Mouse (Mus musculus): ENCODE results near the gene Coq8b. TPM values are rescaled to one million over a fixed set of nuclear protein-coding genes. Genes with fewer than 3 reads are reported as not detected.
A peak's percentile ranks its signal among the peaks of the same experiment; 100 is the strongest.

Coq8b gene
- 26.4 TPM in 2 replicates for polyA plus RNA-seq (2015; fragmentation: Nextera tagmentation; extraction: Ambion mirVana)

GRCm38 (mm10) chr7:27232781-27233281, at the start of gene Coq8b:
TSS of gene Coq8b (plus strand) at chr7:27233023.
- Histone ChIP-seq H3K4me3 (replicated peaks; ENCODE audit: low read length) (peak within 1 kb of the TSS; percentile 72), H3K9ac (ENCODE audit: low read length) (peak within 1 kb of the TSS; percentile 76), H3K4me1 (ENCODE audit: control insufficient read depth, insufficient read depth, low read length) (peaks cover 16% of the 10 kb centered on the region), H3K27ac (ENCODE audit: low read length) (peak within 1 kb of the TSS; percentile 58), H3K4me2 (ENCODE audit: low read depth, low read length) (peak within 1 kb of the TSS; percentile 80), H3K9me3 (replicated peaks; ENCODE audit: control insufficient read depth, low read length) (no peaks in the 10 kb centered on the region), H3K36me3 (ENCODE audit: control insufficient read depth, insufficient read depth, low read length) (0 out of 2 replicates have a peak, but pooled peaks cover 2% of the 10 kb centered on the region), H3K27me3 (ENCODE audit: control insufficient read depth, insufficient read depth, low read length) (no peaks in the 10 kb centered on the region)
- under 1% methylated on average over 25 of the region's 25 CpGs for WGBS
- ATAC-seq (ENCODE audit: insufficient read depth, low FRiP score), result peak; percentile 88

GRCm38 (mm10) chr7:27184964-27185363, 47.9 kb upstream of the Coq8b start:
- peaks cover 45% of the 10 kb centered on the region for H3K36me3 ChIP-seq (ENCODE audit: control insufficient read depth, insufficient read depth, low read length)

GRCm38 (mm10) chr7:27185986-27186385, 46.8 kb upstream of the Coq8b start:
- peaks cover 56% of the 10 kb centered on the region for H3K36me3 ChIP-seq (ENCODE audit: control insufficient read depth, insufficient read depth, low read length)
- 89% methylated on average over 5 of the region's 5 CpGs for WGBS
- ATAC-seq (ENCODE audit: insufficient read depth, low FRiP score), result no peak

More at GRCm38 (mm10) chr7:27184964-27185363, 47.9 kb upstream of the Coq8b start:
- no peak overlapping the region for H3K27ac ChIP-seq (ENCODE audit: low read length)
- no peaks in the 10 kb centered on the region for H3K4me1 ChIP-seq (ENCODE audit: control insufficient read depth, insufficient read depth, low read length)
- H3K4me2 ChIP-seq (ENCODE audit: low read depth, low read length), result no peak overlapping the region
- H3K27me3 ChIP-seq (ENCODE audit: control insufficient read depth, insufficient read depth, low read length), result no peaks in the 10 kb centered on the region
- H3K9me3 ChIP-seq (replicated peaks; ENCODE audit: control insufficient read depth, low read length), result no peaks in the 10 kb centered on the region
- no peak overlapping the region for H3K4me3 ChIP-seq (replicated peaks; ENCODE audit: low read length)
- 73% methylated on average over 3 of the region's 3 CpGs for WGBS
- ATAC-seq (ENCODE audit: insufficient read depth, low FRiP score), result no peak
- H3K9ac ChIP-seq (ENCODE audit: low read length), result no peak overlapping the region

GRCm38 (mm10) chr7:27189271-27189931, 43.4 kb upstream of the Coq8b start:
- no peak overlapping the region for H3K27ac ChIP-seq (ENCODE audit: low read length)
- no peak overlapping the region for H3K4me3 ChIP-seq (replicated peaks; ENCODE audit: low read length)
- no peak for ATAC-seq (ENCODE audit: insufficient read depth, low FRiP score)
- H3K4me2 ChIP-seq (ENCODE audit: low read depth, low read length), result no peak overlapping the region
- no peaks in the 10 kb centered on the region for H3K27me3 ChIP-seq (ENCODE audit: control insufficient read depth, insufficient read depth, low read length)
- no peaks in the 10 kb centered on the region for H3K9me3 ChIP-seq (replicated peaks; ENCODE audit: control insufficient read depth, low read length)
- H3K9ac ChIP-seq (ENCODE audit: low read length), result no peak overlapping the region
- H3K4me1 ChIP-seq (ENCODE audit: control insufficient read depth, insufficient read depth, low read length), result peaks cover 1% of the 10 kb centered on the region
- H3K36me3 ChIP-seq (ENCODE audit: control insufficient read depth, insufficient read depth, low read length), result peaks cover 70% of the 10 kb centered on the region
- 97% methylated on average over 10 of the region's 10 CpGs for WGBS

More at GRCm38 (mm10) chr7:27185986-27186385, 46.8 kb upstream of the Coq8b start:
- no peak overlapping the region for H3K9ac ChIP-seq (ENCODE audit: low read length)
- H3K27ac ChIP-seq (ENCODE audit: low read length), result no peak overlapping the region
- no peak overlapping the region for H3K4me3 ChIP-seq (replicated peaks; ENCODE audit: low read length)
- H3K27me3 ChIP-seq (ENCODE audit: control insufficient read depth, insufficient read depth, low read length), result no peaks in the 10 kb centered on the region
- H3K4me1 ChIP-seq (ENCODE audit: control insufficient read depth, insufficient read depth, low read length), result no peaks in the 10 kb centered on the region
- H3K9me3 ChIP-seq (replicated peaks; ENCODE audit: control insufficient read depth, low read length), result no peaks in the 10 kb centered on the region
- no peak overlapping the region for H3K4me2 ChIP-seq (ENCODE audit: low read depth, low read length)

- Histone ChIP-seq H3K27ac (ENCODE audit: low read length) (no peak overlapping the region), H3K4me2 (ENCODE audit: low read depth, low read length) (no peak overlapping the region), H3K4me1 (ENCODE audit: control insufficient read depth, insufficient read depth, low read length) (peaks cover 8% of the 10 kb centered on the region), H3K27me3 (ENCODE audit: control insufficient read depth, insufficient read depth, low read length) (no peaks in the 10 kb centered on the region), H3K36me3 (ENCODE audit: control insufficient read depth, insufficient read depth, low read length) (peaks cover 49% of the 10 kb centered on the region), H3K9me3 (replicated peaks; ENCODE audit: control insufficient read depth, low read length) (no peaks in the 10 kb centered on the region), H3K9ac (ENCODE audit: low read length) (no peak overlapping the region), H3K4me3 (replicated peaks; ENCODE audit: low read length) (no peak overlapping the region)
- no peak for ATAC-seq (ENCODE audit: insufficient read depth, low FRiP score)
- WGBS, result 93% methylated on average over 5 of the region's 5 CpGs
These were observed 40.4 kb upstream of the Coq8b start for GRCm38 (mm10) chr7:27192434-27192833.

GRCm38 (mm10) chr7:27193731-27194130, 39.1 kb upstream of the Coq8b start:
- peak overlapping the region; percentile 27; the same call in 1 of the 2 replicates for H3K9ac ChIP-seq (ENCODE audit: low read length)
- H3K36me3 ChIP-seq (ENCODE audit: control insufficient read depth, insufficient read depth, low read length), result peaks cover 40% of the 10 kb centered on the region

GRCm38 (mm10) chr7:27195681-27196611, 36.9 kb upstream of the Coq8b start, which contains the start of the genes BC024978 and Snrpa:
TSS of gene BC024978 (plus strand) at chr7:27195781.
TSS of gene Snrpa (minus strand) at chr7:27196271.
- H3K4me1 ChIP-seq (ENCODE audit: control insufficient read depth, insufficient read depth, low read length), result peaks cover 8% of the 10 kb centered on the region
- no peaks in the 10 kb centered on the region for H3K27me3 ChIP-seq (ENCODE audit: control insufficient read depth, insufficient read depth, low read length)
- peak; percentile 99 for ATAC-seq (ENCODE audit: insufficient read depth, low FRiP score)
- H3K36me3 ChIP-seq (ENCODE audit: control insufficient read depth, insufficient read depth, low read length), result peaks cover 17% of the 10 kb centered on the region
- no peaks in the 10 kb centered on the region for H3K9me3 ChIP-seq (replicated peaks; ENCODE audit: control insufficient read depth, low read length)
- H3K4me2 ChIP-seq (ENCODE audit: low read depth, low read length), result peak within 1 kb of the TSS; percentile 96
- H3K4me3 ChIP-seq (replicated peaks; ENCODE audit: low read length), result peak within 1 kb of the TSS; percentile 98
- WGBS, result under 1% methylated on average over 64 of the region's 64 CpGs
- peak within 1 kb of the TSS; percentile 96 for H3K9ac ChIP-seq (ENCODE audit: low read length)
- peak within 1 kb of the TSS; percentile 100 for H3K27ac ChIP-seq (ENCODE audit: low read length)

More at GRCm38 (mm10) chr7:27193731-27194130, 39.1 kb upstream of the Coq8b start:
- ATAC-seq (ENCODE audit: insufficient read depth, low FRiP score), result no peak
- no peak overlapping the region for H3K4me2 ChIP-seq (ENCODE audit: low read depth, low read length)
- no peaks in the 10 kb centered on the region for H3K9me3 ChIP-seq (replicated peaks; ENCODE audit: control insufficient read depth, low read length)
- H3K4me1 ChIP-seq (ENCODE audit: control insufficient read depth, insufficient read depth, low read length), result peaks cover 8% of the 10 kb centered on the region
- 70% methylated on average over 4 of the region's 4 CpGs for WGBS
- no peaks in the 10 kb centered on the region for H3K27me3 ChIP-seq (ENCODE audit: control insufficient read depth, insufficient read depth, low read length)
- no peak overlapping the region for H3K27ac ChIP-seq (ENCODE audit: low read length)
- H3K4me3 ChIP-seq (replicated peaks; ENCODE audit: low read length), result no peak overlapping the region

GRCm38 (mm10) chr7:27197136-27197535, 35.7 kb upstream of the Coq8b start:
- Histone ChIP-seq H3K27ac (ENCODE audit: low read length) (no peak overlapping the region), H3K36me3 (ENCODE audit: control insufficient read depth, insufficient read depth, low read length) (peaks cover 8% of the 10 kb centered on the region; the same call in 1 of the 2 replicates), H3K4me2 (ENCODE audit: low read depth, low read length) (no peak overlapping the region), H3K4me1 (ENCODE audit: control insufficient read depth, insufficient read depth, low read length) (peaks cover 8% of the 10 kb centered on the region), H3K4me3 (replicated peaks; ENCODE audit: low read length) (no peak overlapping the region), H3K9ac (ENCODE audit: low read length) (no peak overlapping the region), H3K9me3 (replicated peaks; ENCODE audit: control insufficient read depth, low read length) (no peaks in the 10 kb centered on the region), H3K27me3 (ENCODE audit: control insufficient read depth, insufficient read depth, low read length) (no peaks in the 10 kb centered on the region)
- WGBS, result 85% methylated on average over 3 of the region's 3 CpGs
- no peak for ATAC-seq (ENCODE audit: insufficient read depth, low FRiP score)
